Mouse (Mus musculus): Measurements from ENCODE around the gene Mrps21. TPM values are rescaled to one million over a fixed set of nuclear protein-coding genes. Genes with fewer than 3 reads are reported as not detected.
A peak's percentile ranks its signal among the peaks of the same experiment; 100 is the strongest.

Mrps21 gene
- polyA plus RNA-seq, 1 experiment, result 142 TPM

GRCm38 (mm10) chr3:95826275-95826674 is 45.0 kb downstream of the Mrps21 start:
- H3K9me3 ChIP-seq (replicated peaks; ENCODE audit: control insufficient read depth, insufficient read depth, low read length, poor library complexity, severe bottlenecking), result no peaks in the 10 kb centered on the region
- no peaks in the 10 kb centered on the region for H3K27me3 ChIP-seq (ENCODE audit: control insufficient read depth, insufficient read depth, low read length, poor library complexity, severe bottlenecking)
- peaks cover 31% of the 10 kb centered on the region for H3K36me3 ChIP-seq (ENCODE audit: control insufficient read depth, insufficient read depth, low read length, poor library complexity, severe bottlenecking)
- H3K4me3 ChIP-seq (ENCODE audit: low read depth, low read length), result no peak overlapping the region
- H3K9ac ChIP-seq (ENCODE audit: low read depth, poor library complexity, severe bottlenecking), result no peak overlapping the region
- no peak overlapping the region for H3K27ac ChIP-seq (ENCODE audit: insufficient read depth, low read length)
- H3K4me1 ChIP-seq (ENCODE audit: control insufficient read depth, insufficient read depth, low read length), result no peaks in the 10 kb centered on the region
- TF ChIP-seq EP300 (IDR thresholded peaks at IDR 0.05; ENCODE audit: insufficient read depth, low read depth, low read length), result no peak
- no peak for TF ChIP-seq POLR2A (IDR thresholded peaks at IDR 0.05; ENCODE audit: insufficient read depth, low read length)

GRCm38 (mm10) chr3:95820046-95821010 is 51.0 kb downstream of the Mrps21 start:
- H3K27me3 ChIP-seq (ENCODE audit: control insufficient read depth, insufficient read depth, low read length, poor library complexity, severe bottlenecking), result no peaks in the 10 kb centered on the region
- peak overlapping the region; percentile 96 for H3K9ac ChIP-seq (ENCODE audit: low read depth, poor library complexity, severe bottlenecking)
- H3K4me1 ChIP-seq (ENCODE audit: control insufficient read depth, insufficient read depth, low read length), result no peaks in the 10 kb centered on the region
- no peaks in the 10 kb centered on the region for H3K9me3 ChIP-seq (replicated peaks; ENCODE audit: control insufficient read depth, insufficient read depth, low read length, poor library complexity, severe bottlenecking)
- peaks cover 2% of the 10 kb centered on the region; the same call in 1 of the 2 replicates for H3K36me3 ChIP-seq (ENCODE audit: control insufficient read depth, insufficient read depth, low read length, poor library complexity, severe bottlenecking)
- peak overlapping the region; percentile 81 for H3K27ac ChIP-seq (ENCODE audit: insufficient read depth, low read length)
- peak overlapping the region; percentile 57 for H3K4me3 ChIP-seq (ENCODE audit: low read depth, low read length)
- TF ChIP-seq EP300 (IDR thresholded peaks at IDR 0.05; ENCODE audit: insufficient read depth, low read depth, low read length), result no peak
- no peak for TF ChIP-seq POLR2A (IDR thresholded peaks at IDR 0.05; ENCODE audit: insufficient read depth, low read length)
- TF ChIP-seq CTCF (IDR thresholded peaks at IDR 0.05; ENCODE audit: low read depth, low read length), result no peak

DNA sequence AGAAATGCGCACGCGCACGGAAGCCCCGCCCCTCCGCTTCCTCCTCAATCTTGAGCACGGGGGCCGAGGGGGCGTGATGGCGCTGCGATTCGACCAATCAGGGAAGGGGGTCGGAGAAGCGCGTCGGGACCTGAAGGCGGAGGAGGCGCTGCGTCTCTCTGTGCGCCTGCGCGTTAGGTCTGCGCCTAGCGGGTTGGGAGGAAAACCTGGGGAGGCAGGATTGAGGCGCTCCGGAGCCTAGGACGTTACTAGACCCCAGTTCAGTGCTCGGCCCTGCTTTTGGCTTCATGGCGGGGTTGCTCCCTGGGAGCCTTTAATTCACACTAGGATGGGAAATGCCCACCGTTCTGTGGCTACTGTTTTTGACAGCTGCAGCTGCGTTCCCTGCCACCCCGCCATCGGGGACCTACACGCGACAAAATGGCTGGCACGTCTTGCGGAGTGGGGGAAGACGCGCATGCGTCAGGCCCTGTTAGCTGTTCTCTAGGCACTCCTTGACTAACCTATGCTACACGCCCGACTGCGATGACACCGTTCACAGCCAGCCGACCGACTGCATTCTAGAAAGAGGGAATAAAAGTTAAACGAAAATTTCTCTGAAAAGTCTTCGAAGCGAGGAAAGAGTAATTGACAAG is 51.9 kb downstream of the Mrps21 start:
- Histone ChIP-seq H3K4me3 (ENCODE audit: low read depth, low read length) (peak overlapping the region; percentile 57), H3K27me3 (ENCODE audit: control insufficient read depth, insufficient read depth, low read length, poor library complexity, severe bottlenecking) (no peaks in the 10 kb centered on the region), H3K27ac (ENCODE audit: insufficient read depth, low read length) (peak overlapping the region; percentile 81), H3K9ac (ENCODE audit: low read depth, poor library complexity, severe bottlenecking) (peak overlapping the region; percentile 96), H3K4me1 (ENCODE audit: control insufficient read depth, insufficient read depth, low read length) (no peaks in the 10 kb centered on the region), H3K36me3 (ENCODE audit: control insufficient read depth, insufficient read depth, low read length, poor library complexity, severe bottlenecking) (no peaks in the 10 kb centered on the region), H3K9me3 (replicated peaks; ENCODE audit: control insufficient read depth, insufficient read depth, low read length, poor library complexity, severe bottlenecking) (no peaks in the 10 kb centered on the region)
- peak; percentile 59 for TF ChIP-seq POLR2A (IDR thresholded peaks at IDR 0.05; ENCODE audit: insufficient read depth, low read length)
- TF ChIP-seq CTCF (IDR thresholded peaks at IDR 0.05; ENCODE audit: low read depth, low read length), result no peak
- 0 out of 2 replicates have a peak, but pooled peaks have one; percentile 58 for TF ChIP-seq EP300 (IDR thresholded peaks at IDR 0.05; ENCODE audit: insufficient read depth, low read depth, low read length)

- H3K27me3 ChIP-seq (ENCODE audit: control insufficient read depth, insufficient read depth, low read length, poor library complexity, severe bottlenecking), result no peaks in the 10 kb centered on the region
- H3K4me3 ChIP-seq (ENCODE audit: low read depth, low read length), result peak within 1 kb of the TSS; percentile 95
- H3K9me3 ChIP-seq (replicated peaks; ENCODE audit: control insufficient read depth, insufficient read depth, low read length, poor library complexity, severe bottlenecking), result no peaks in the 10 kb centered on the region
- H3K36me3 ChIP-seq (ENCODE audit: control insufficient read depth, insufficient read depth, low read length, poor library complexity, severe bottlenecking), result no peaks in the 10 kb centered on the region
- H3K4me1 ChIP-seq (ENCODE audit: control insufficient read depth, insufficient read depth, low read length), result no peaks in the 10 kb centered on the region
- H3K9ac ChIP-seq (ENCODE audit: low read depth, poor library complexity, severe bottlenecking), result peak within 1 kb of the TSS; percentile 96
- H3K27ac ChIP-seq (ENCODE audit: insufficient read depth, low read length), result peak within 1 kb of the TSS; percentile 94
- TF ChIP-seq POLR2A (IDR thresholded peaks at IDR 0.05; ENCODE audit: insufficient read depth, low read length), result no peak
- no peak for TF ChIP-seq EP300 (IDR thresholded peaks at IDR 0.05; ENCODE audit: insufficient read depth, low read depth, low read length)
- TF ChIP-seq CTCF (IDR thresholded peaks at IDR 0.05; ENCODE audit: low read depth, low read length), result no peak
Observed at GRCm38 (mm10) chr3:95818571-95819288, 52.6 kb downstream of the Mrps21 start, which contains the start of gene Rprd2. Rprd2 (minus strand) TSS chr3:95818863.

- Histone ChIP-seq H3K36me3 (ENCODE audit: control insufficient read depth, insufficient read depth, low read length, poor library complexity, severe bottlenecking) (no peaks in the 10 kb centered on the region), H3K27ac (ENCODE audit: insufficient read depth, low read length) (peak overlapping the region; percentile 94)
- TF ChIP-seq EP300 (IDR thresholded peaks at IDR 0.05; ENCODE audit: insufficient read depth, low read depth, low read length) (no peak), POLR2A (IDR thresholded peaks at IDR 0.05; ENCODE audit: insufficient read depth, low read length) (no peak), CTCF (IDR thresholded peaks at IDR 0.05; ENCODE audit: low read depth, low read length) (no peak)
Observed at GRCm38 (mm10) chr3:95818026-95818511, 53.2 kb downstream of the Mrps21 start.

More at GRCm38 (mm10) chr3:95818026-95818511, 53.2 kb downstream of the Mrps21 start:
- Histone ChIP-seq H3K27me3 (ENCODE audit: control insufficient read depth, insufficient read depth, low read length, poor library complexity, severe bottlenecking) (no peaks in the 10 kb centered on the region), H3K9me3 (replicated peaks; ENCODE audit: control insufficient read depth, insufficient read depth, low read length, poor library complexity, severe bottlenecking) (no peaks in the 10 kb centered on the region), H3K4me1 (ENCODE audit: control insufficient read depth, insufficient read depth, low read length) (no peaks in the 10 kb centered on the region), H3K4me3 (ENCODE audit: low read depth, low read length) (peak overlapping the region; percentile 95), H3K9ac (ENCODE audit: low read depth, poor library complexity, severe bottlenecking) (peak overlapping the region; percentile 96)

Data from ES-Bruce4 (cell line).